ENCODE assay signal across 9 mouse cellular contexts in the genomic region with DNA sequence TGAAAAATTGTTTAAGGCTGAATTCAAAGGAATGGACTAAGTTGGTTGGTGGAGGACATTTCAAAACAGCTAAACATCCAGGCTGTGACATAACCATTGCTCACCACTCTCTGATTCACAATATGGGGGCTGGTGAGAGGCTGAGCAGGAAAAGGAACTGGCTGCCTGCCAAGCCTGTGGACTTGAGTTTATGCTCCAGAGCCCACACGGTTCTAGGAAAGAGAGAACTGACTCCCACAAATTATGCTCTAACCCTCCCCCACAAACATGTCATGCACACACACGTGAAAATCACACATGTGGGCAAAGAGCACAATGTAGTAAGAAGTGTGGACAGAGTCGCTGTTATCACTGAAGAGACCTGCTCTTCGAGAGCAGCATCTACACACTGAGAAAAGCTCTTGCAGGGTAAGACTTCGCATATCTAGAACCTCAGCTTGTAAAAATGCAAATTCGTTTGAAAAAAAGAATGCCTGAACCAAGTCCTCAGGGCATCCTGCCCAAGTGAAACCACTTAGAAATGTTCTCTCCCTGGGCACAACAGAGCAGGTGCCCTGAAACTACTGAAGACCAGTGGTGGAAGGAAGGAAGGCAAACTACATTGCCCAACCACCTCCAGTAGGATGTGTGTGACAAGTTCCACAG.
A peak's percentile ranks its signal among the peaks of the same experiment; 100 is the strongest.
DNase-seq lines count a peak whose midpoint lies in the region; ATAC-seq and TF ChIP-seq lines count a peak whose summit lies in the region.
"Had no signal": no experiment of that assay in that cellular context is flagged by ENCODE, and none has a peak within 500 bp of the region (broad histone marks: within the 10 kb centered on the region; RNA-seq: fewer than 3 reads in every experiment).

No protein-coding gene starts in this region.

- H3K9me3 ChIP-seq in lung, embryonic 16.5 days (ENCODE audit: control insufficient read depth, low read length): no peaks in the 10 kb centered on the region
- no peaks in the 10 kb centered on the region for H3K9me3 ChIP-seq in heart, embryonic 12.5 days (replicated peaks)
- H3K9me3 ChIP-seq in midbrain, embryonic 14.5 days (ENCODE audit: control insufficient read depth, low read length): no peaks in the 10 kb centered on the region
- H3K9me3 ChIP-seq: liver, embryonic 13.5 days had no signal

- H3K27me3 ChIP-seq in lung, embryonic 16.5 days (ENCODE audit: control insufficient read depth, insufficient read depth, low read depth, low read length): no peaks in the 10 kb centered on the region
- no peaks in the 10 kb centered on the region for H3K27me3 ChIP-seq in heart, embryonic 12.5 days (replicated peaks)
- H3K27me3 ChIP-seq in midbrain, embryonic 14.5 days (ENCODE audit: control insufficient read depth, insufficient read depth, low read length): no peaks in the 10 kb centered on the region
- H3K27me3 ChIP-seq: liver, embryonic 13.5 days had no signal

- H3K4me2 ChIP-seq in lung, embryonic 16.5 days (ENCODE audit: low read depth, low read length): no peak overlapping the region
- no peak overlapping the region for H3K4me2 ChIP-seq in heart, embryonic 12.5 days
- H3K4me2 ChIP-seq in midbrain, embryonic 14.5 days (ENCODE audit: low read length): no peak overlapping the region
- H3K4me2 ChIP-seq: liver, embryonic 13.5 days had no signal

- 51% methylated on average over 6 of the region's 6 CpGs for WGBS in lung, embryonic 16.5 days
- 62% methylated on average over 6 of the region's 6 CpGs for WGBS in heart, embryonic 12.5 days
- WGBS in midbrain, embryonic 14.5 days: 79% methylated on average over 6 of the region's 6 CpGs

- H3K9ac ChIP-seq in lung, embryonic 16.5 days (ENCODE audit: low read length): no peak overlapping the region
- no peak overlapping the region for H3K9ac ChIP-seq in heart, embryonic 12.5 days
- no peak overlapping the region for H3K9ac ChIP-seq in midbrain, embryonic 14.5 days (replicated peaks; ENCODE audit: low read length)
- H3K9ac ChIP-seq: liver, embryonic 13.5 days had no signal

- TF ChIP-seq CTCF in brain, embryonic 14.5 days (IDR thresholded peaks at IDR 0.05; ENCODE audit: borderline replicate concordance, extremely low read depth, insufficient read depth, insufficient read length): no peak

- H3K27ac ChIP-seq in lung, embryonic 16.5 days (ENCODE audit: low read length): no peak overlapping the region
- H3K27ac ChIP-seq in heart, embryonic 12.5 days (ENCODE audit: poor library complexity, severe bottlenecking): no peak overlapping the region
- no peak overlapping the region for H3K27ac ChIP-seq in midbrain, embryonic 14.5 days (replicated peaks; ENCODE audit: low read depth, low read length)
- H3K27ac ChIP-seq: liver, embryonic 13.5 days had no signal

- no peak overlapping the region for H3K4me3 ChIP-seq in lung, embryonic 16.5 days (ENCODE audit: low read length)
- no peak overlapping the region for H3K4me3 ChIP-seq in heart, embryonic 12.5 days
- H3K4me3 ChIP-seq in midbrain, embryonic 14.5 days (replicated peaks; ENCODE audit: low read depth, low read length): no peak overlapping the region
- H3K4me3 ChIP-seq: liver, embryonic 13.5 days had no signal

- H3K36me3 ChIP-seq in lung, embryonic 16.5 days (ENCODE audit: control insufficient read depth, insufficient read depth, low read length): no peaks in the 10 kb centered on the region
- H3K36me3 ChIP-seq in heart, embryonic 12.5 days: no peaks in the 10 kb centered on the region
- no peaks in the 10 kb centered on the region for H3K36me3 ChIP-seq in midbrain, embryonic 14.5 days (ENCODE audit: control insufficient read depth, insufficient read depth, low read length)
- H3K36me3 ChIP-seq: liver, embryonic 13.5 days had no signal

- peaks cover 5% of the 10 kb centered on the region; the same call in 1 of the 2 replicates for H3K4me1 ChIP-seq in lung, embryonic 16.5 days (replicated peaks; ENCODE audit: control insufficient read depth, insufficient read depth, low read length)
- no peaks in the 10 kb centered on the region for H3K4me1 ChIP-seq in heart, embryonic 12.5 days (replicated peaks)
- H3K4me1 ChIP-seq in midbrain, embryonic 14.5 days (ENCODE audit: control insufficient read depth, insufficient read depth, low read length): no peaks in the 10 kb centered on the region
- H3K4me1 ChIP-seq: liver, embryonic 13.5 days had no signal

- no peak for DNase-seq in lung, postnatal 25 days (ENCODE audit: low spot score)
- peak; percentile 19 for DNase-seq in brain, embryonic 14.5 days (ENCODE audit: low read depth)
- DNase-seq in layer of hippocampus, adult 9-10 months (ENCODE audit: low spot score): peak; percentile 27
- DNase-seq in right cerebral cortex, postnatal 25 days: peak; percentile 75
- no peak for DNase-seq in midbrain, embryonic 14.5 days
- no peak for DNase-seq in thymus, postnatal 10 days (ENCODE audit: low spot score in 2 of 2)
- DNase-seq: liver, embryonic 13.5 days had no signal

- ATAC-seq in lung, embryonic 16.5 days (ENCODE audit: low read depth): peak; percentile 80; the same call in 1 of the 2 replicates
- no peak for ATAC-seq in heart, embryonic 12.5 days (ENCODE audit: insufficient number of reproducible peaks, low FRiP score)
- no peak for ATAC-seq in midbrain, embryonic 14.5 days (ENCODE audit: low FRiP score, low TSS enrichment)

- no peak for TF ChIP-seq POLR2A in brain, embryonic 14.5 days (IDR thresholded peaks at IDR 0.05; ENCODE audit: borderline replicate concordance, extremely low read depth, insufficient read depth, insufficient read length, poor library complexity, severe bottlenecking)

Comparison
In these comparisons a context has a peak if more than half of its experiments do, and no peak if none do; other contexts are left out.
1. DNase-seq: peak in brain, embryonic 14.5 days (single experiment), layer of hippocampus, adult 9-10 months (single experiment) and right cerebral cortex, postnatal 25 days (single experiment); none in lung, postnatal 25 days (single experiment), midbrain, embryonic 14.5 days (single experiment) and thymus, postnatal 10 days (0 of 2).